Mouse (Mus musculus) olfactory bulb, adult 2 months (tissue): Measurements from ENCODE around the gene Hdac4. TPM values are rescaled to one million over a fixed set of nuclear protein-coding genes. Genes with fewer than 3 reads are reported as not detected.

ENCODE experiments used
- H3K27ac ChIP-seq: fragments of 200-500 bp; 2 replicates; pipeline ENCODE4 v1.5.1; 2012; ENCODE audit warnings: low read depth, low read length; ENCODE audit not compliant: insufficient read depth
- H3K4me1 ChIP-seq: fragments of 200-500 bp; 2 replicates; pipeline ENCODE4 v1.6.1; 2012; ENCODE audit warnings: low read length; ENCODE audit not compliant: control insufficient read depth, insufficient read depth
- H3K4me3 ChIP-seq: fragments of 200-500 bp; 2 replicates; pipeline ENCODE4 v1.5.1; 2012; ENCODE audit warnings: mild to moderate bottlenecking, low read depth, low read length, moderate library complexity; ENCODE audit not compliant: insufficient read depth
- CTCF ChIP-seq: fragments of 200-500 bp; IDR thresholded peaks from 2 replicates; pipeline ENCODE4 v1.5.1; 2012; ENCODE audit warnings: low read depth, mild to moderate bottlenecking, low read length, moderate library complexity; ENCODE audit not compliant: insufficient read depth
- POLR2A ChIP-seq: fragments of 200-500 bp; IDR thresholded peaks from 2 replicates; pipeline ENCODE4 v1.6.1; 2012; ENCODE audit warnings: mild to moderate bottlenecking, low read depth, low read length, moderate library complexity; ENCODE audit not compliant: insufficient read depth
- WGBS: fragments of 180-500 bp; shearing (Covaris S2); methylation state at CpG from one replicate; pipeline ENCODE4 v1.1.7; 2018; 5-methylcytosine and 5-hydroxymethylcytosine counted together
- polyA plus RNA-seq: library from polyadenylated mRNA; stranded (reverse); fragments of >200 nt; gene quantifications from 2 replicates; pipeline ENCODE4 v1.2.4, GENCODE M21; 2012; ENCODE audit warnings: low replicate concordance; ENCODE audit not compliant: missing spikeins, insufficient read depth, insufficient read length

Hdac4 gene
- polyA plus RNA-seq, 1 experiment = not detected

DNA sequence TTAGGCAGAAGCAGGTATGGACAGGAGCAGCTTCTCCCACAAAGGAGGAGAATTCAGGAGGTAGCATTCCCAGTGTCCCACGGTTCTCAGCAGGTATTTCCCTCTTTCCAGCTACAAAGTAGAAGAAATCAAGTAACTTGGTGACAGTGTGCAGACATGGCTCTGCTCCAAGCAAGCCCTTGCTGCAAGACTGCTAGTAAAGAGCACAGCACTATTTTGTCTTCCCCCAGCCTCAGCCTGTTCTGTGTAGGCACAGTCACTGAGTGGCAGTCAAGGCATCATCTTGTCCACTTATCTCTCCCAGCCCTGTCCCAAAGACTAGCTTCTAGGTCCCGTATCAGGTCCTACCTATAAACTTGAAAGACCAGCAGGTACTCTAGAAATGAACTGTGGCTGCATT, 86.9 kb downstream of the Hdac4 start:
- Histone ChIP-seq H3K4me3 (no peak overlapping the region), H3K4me1 (peaks cover 17% of the 10 kb centered on the region), H3K27ac (no peak overlapping the region)
- TF ChIP-seq CTCF (no peak), POLR2A (no peak)
- 68% methylated on average over 2 of the region's 2 CpGs for WGBS

DNA sequence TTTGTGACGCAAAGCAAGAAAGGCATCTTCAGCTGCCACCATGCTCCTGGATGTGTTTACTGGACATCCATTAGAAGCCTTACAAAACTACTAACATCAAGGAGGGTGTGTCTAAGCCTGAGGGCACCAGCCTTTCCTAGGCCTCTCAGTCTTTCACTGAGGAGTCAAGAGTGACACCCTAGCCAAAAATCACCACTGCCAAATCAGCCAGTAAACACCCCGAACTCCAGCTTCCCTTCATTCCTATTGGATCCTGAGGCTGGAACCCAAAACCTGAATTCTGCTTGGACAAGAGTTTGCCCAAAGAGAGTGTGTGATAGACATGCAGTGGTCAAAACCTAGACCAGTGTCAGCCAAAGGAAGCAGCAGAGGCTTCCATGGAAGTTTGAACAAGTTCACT, 87.5 kb downstream of the Hdac4 start:
- H3K27ac ChIP-seq = no peak overlapping the region
- H3K4me3 ChIP-seq = no peak overlapping the region
- H3K4me1 ChIP-seq = peaks cover 13% of the 10 kb centered on the region
- WGBS = 76% methylated on average over 2 of the region's 2 CpGs
- TF ChIP-seq CTCF (no peak), POLR2A (no peak)

DNA sequence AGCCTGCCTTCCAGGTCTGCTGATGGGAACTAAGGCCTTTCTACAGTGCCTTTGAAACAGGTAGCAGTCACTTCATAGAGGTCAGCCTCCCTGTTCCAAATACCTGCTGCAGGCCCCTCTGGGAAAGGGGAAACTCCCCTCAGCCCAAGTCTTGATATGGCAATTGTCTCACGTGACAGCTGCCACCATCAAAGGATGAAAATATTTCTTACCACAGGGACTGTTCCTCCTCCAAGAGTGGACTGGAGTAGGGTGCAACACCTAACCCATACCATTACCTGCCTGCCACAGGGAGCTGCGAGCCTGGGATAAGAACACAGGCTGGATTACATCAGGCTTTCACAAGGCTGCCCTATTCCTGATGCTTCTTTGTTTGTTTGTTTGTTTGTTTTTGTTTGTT, 88.0 kb downstream of the Hdac4 start:
- H3K4me3 ChIP-seq = no peak overlapping the region
- TF ChIP-seq CTCF (no peak), POLR2A (no peak)
- peaks cover 13% of the 10 kb centered on the region for H3K4me1 ChIP-seq
- 90% methylated on average over 2 of the region's 2 CpGs for WGBS
- H3K27ac ChIP-seq = no peak overlapping the region

DNA sequence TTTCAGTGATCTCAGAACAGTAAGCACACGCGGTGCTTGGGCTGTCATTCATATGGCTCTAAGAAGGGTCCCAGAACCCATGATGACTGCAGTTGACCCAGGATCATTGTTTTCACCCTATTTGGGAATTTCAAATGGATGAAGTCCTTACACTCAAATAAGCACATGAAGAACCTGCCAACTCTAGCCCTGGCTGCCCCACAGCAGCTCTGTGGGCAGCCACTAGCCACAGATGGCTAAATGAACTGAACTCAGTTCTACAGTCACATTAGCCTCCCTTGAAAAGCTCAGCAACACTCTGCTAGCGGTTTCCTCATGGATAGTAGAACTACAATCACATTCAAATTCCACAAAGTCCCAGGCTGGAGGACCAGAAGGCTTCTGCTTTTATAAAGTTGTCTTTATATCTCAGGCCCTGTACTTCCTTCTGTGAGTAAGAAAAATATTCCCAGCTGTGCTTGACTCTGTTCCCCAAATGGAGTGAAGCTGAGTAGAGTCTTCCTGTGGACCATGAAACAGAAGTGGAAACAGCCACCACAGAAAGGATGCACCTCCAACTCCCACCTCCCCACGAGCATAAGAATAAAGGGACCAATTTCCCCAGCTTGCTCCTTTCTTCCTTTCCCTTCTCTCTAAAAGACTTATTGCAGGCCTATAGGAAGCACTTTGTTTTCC, 88.9 kb downstream of the Hdac4 start:
- 56% methylated on average over 4 of the region's 4 CpGs for WGBS
- TF ChIP-seq CTCF (no peak), POLR2A (no peak)
- H3K4me1 ChIP-seq = peaks cover 18% of the 10 kb centered on the region
- H3K27ac ChIP-seq = no peak overlapping the region
- H3K4me3 ChIP-seq = no peak overlapping the region

DNA sequence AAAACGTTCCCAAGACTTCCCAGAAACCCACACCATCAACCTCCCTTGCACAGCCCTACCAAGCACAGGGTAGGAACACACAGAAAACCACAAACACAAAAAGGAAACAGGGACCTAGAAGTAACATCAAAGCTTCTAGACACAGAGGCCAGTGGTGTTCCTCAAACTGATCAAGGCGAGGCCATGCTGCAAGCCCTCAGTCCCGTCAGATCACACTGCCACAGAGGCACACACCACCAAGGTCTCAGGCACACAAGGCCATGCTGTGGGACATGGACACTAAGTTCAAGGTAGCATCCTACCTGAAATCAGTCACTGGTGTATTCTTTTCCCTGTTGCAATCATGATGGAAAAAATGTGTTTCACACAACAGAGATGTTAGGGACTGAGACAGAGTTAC, 90.8 kb downstream of the Hdac4 start:
- 75% methylated on average over 3 of the region's 3 CpGs for WGBS
- no peak overlapping the region for H3K4me3 ChIP-seq
- peaks cover 23% of the 10 kb centered on the region for H3K4me1 ChIP-seq
- no peak for TF ChIP-seq POLR2A
- no peak for TF ChIP-seq CTCF
- no peak overlapping the region for H3K27ac ChIP-seq

DNA sequence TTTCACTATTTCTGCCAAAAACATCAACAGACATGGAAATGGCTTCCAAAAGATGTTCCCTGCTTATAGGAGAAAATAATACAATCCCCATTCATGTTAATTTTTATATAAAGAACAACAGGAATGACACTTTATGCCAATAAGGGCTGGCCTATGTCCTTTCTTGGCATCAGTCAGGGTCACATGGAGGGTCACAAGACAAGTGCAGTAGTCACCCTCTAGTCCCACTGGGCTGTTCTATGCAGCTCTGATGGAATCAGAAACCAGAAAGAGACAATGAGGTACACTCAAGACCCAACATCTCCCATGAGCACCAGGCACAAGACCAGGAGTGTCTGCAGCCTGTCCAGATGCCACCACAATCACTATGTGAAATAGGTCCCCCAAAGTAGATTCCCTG, 91.5 kb downstream of the Hdac4 start:
- TF ChIP-seq POLR2A = no peak
- no peak for TF ChIP-seq CTCF
- Histone ChIP-seq H3K4me1 (peaks cover 25% of the 10 kb centered on the region), H3K27ac (no peak overlapping the region), H3K4me3 (no peak overlapping the region)

DNA sequence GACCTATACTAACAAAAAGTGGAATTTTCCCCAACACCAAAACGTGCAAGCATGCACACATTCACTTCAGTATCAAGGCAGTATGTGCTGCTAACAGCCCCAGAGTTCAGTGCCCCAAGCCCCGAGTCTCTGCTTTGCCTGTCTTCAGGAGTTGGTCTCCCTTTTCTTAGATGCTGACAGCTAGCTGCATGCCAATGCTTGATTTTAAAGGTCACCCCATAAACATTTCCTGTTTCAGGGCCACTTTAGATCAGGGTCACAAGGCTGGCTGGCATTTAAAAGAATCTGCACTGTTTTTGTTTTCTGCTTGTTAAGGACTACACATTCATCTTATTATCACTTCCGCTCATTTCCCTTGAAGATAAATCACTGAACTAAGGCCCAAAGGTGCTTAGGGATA, 92.1 kb downstream of the Hdac4 start:
- 59% methylated on average over 3 of the region's 3 CpGs for WGBS
- peaks cover 27% of the 10 kb centered on the region for H3K4me1 ChIP-seq
- no peak overlapping the region for H3K27ac ChIP-seq
- H3K4me3 ChIP-seq = no peak overlapping the region
- TF ChIP-seq POLR2A = no peak
- TF ChIP-seq CTCF = no peak

DNA sequence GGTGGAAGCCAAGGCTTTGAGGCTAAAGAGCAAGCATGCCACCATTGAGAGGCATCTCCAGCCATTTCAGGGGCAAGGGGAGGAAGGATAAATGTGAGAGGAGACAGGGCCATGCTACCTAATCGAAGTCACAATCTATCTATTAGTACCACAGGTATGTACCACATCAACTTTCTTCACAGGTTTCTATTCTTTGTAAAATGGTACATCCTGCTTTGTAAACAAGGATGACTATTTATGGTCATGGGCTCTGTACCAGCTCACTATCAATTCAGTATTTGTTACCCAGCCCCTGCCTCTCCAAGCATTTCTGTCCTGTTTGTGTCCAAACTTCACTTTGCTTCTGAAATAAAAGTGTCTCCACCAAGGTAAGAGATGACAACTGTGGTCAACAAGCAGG, 92.7 kb downstream of the Hdac4 start:
- no peak for TF ChIP-seq POLR2A
- no peak for TF ChIP-seq CTCF
- WGBS = 100% methylated on average over 1 of the region's 1 CpGs

DNA sequence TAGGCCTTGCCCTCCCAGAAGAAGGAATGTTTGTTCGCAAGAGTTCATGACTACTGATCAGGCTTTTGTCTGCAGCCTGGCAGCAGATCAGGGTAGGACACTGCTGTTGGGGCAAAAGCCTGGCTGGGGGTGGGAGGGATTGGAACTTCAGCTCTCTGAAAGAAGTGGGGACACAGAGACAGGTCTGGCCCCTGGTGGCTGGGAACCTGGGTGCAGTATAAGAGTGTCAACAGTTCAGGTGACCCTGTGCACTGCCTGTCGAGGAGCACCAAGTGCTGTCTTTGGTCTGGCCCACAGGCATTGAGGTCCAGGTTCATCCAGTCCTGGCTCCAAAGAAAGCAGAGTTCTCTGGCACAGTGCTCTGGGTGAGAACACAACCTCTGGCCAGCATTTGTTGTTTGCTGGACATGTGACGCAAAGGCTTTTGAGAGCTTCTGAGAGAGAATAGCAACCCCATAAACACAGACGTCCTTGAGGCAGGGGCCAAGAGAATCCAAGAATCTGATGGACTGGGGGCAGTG, 95.1 kb downstream of the Hdac4 start:
- no peak overlapping the region for H3K4me3 ChIP-seq
- TF ChIP-seq CTCF (no peak), POLR2A (no peak)
- H3K27ac ChIP-seq = peak overlapping the region; percentile 69
- peaks cover 31% of the 10 kb centered on the region for H3K4me1 ChIP-seq
- WGBS = 29% methylated on average over 4 of the region's 4 CpGs

More for the DNA sequence above, 92.7 kb downstream of the Hdac4 start:
- Histone ChIP-seq H3K4me3 (no peak overlapping the region), H3K27ac (no peak overlapping the region), H3K4me1 (peaks cover 28% of the 10 kb centered on the region)
